Mouse (Mus musculus) forebrain, embryonic 11.5 days (tissue): ENCODE measurements around the gene Cdhr2. TPM values are rescaled to one million over a fixed set of nuclear protein-coding genes. Genes with fewer than 3 reads are reported as not detected.

ENCODE experiments used
- ATAC-seq: fragments of 200-750 bp; cut with Nextera tagmentation; replicated peaks from 2 replicates; pipeline ENCODE4 v1.8.0; 2017; ENCODE audit warnings: moderate TSS enrichment; ENCODE audit not compliant: low FRiP score
- DNase-seq: peaks from one replicate; pipeline ENCODE4 v3.0.0-alpha.2; 2017; ENCODE audit warnings: low spot score
- H3K27ac ChIP-seq: fragments of 300-500 bp; sonication (generic); 2 replicates; pipeline ENCODE4 v1.5.1; 2014; ENCODE audit warnings: low read depth, low read length
- H3K27me3 ChIP-seq: fragments of 300-500 bp; sonication (generic); 2 replicates; pipeline ENCODE4 v1.6.1; 2014; ENCODE audit warnings: mild to moderate bottlenecking, low read length, mixed read lengths; ENCODE audit not compliant: control insufficient read depth, insufficient read depth
- H3K36me3 ChIP-seq: fragments of 300-500 bp; sonication (generic); 2 replicates; pipeline ENCODE4 v1.6.1; 2014; ENCODE audit warnings: mild to moderate bottlenecking, low read length, moderate library complexity, mixed read lengths; ENCODE audit not compliant: control insufficient read depth, insufficient read depth
- H3K4me1 ChIP-seq: fragments of 300-500 bp; sonication (generic); replicated peaks from 2 replicates; pipeline ENCODE4 v1.6.1; 2014; ENCODE audit warnings: low read length, mixed read lengths; ENCODE audit not compliant: control insufficient read depth, insufficient read depth
- H3K4me2 ChIP-seq: fragments of 300-500 bp; sonication (generic); 2 replicates; pipeline ENCODE4 v1.6.1; 2014; ENCODE audit warnings: low read depth, mild to moderate bottlenecking, low read length, moderate library complexity, mixed read lengths; ENCODE audit not compliant: severe bottlenecking
- H3K4me3 ChIP-seq: fragments of 300-500 bp; sonication (generic); 2 replicates; pipeline ENCODE4 v1.5.1; 2014; ENCODE audit warnings: low read depth, low read length
- H3K9ac ChIP-seq: fragments of 300-500 bp; sonication (generic); 2 replicates; pipeline ENCODE4 v1.6.1; 2014; ENCODE audit warnings: low read length
- H3K9me3 ChIP-seq: fragments of 300-500 bp; sonication (generic); 2 replicates; pipeline ENCODE4 v1.6.1; 2016; ENCODE audit warnings: low read length, mixed read lengths; ENCODE audit not compliant: control insufficient read depth
- WGBS: fragments of 180-500 bp; shearing (Covaris S2); extraction: QIAGEN DNeasy Blood & Tissue Kit; methylation state at CpG from one replicate; pipeline ENCODE4 v1.1.7; 2014; 5-methylcytosine and 5-hydroxymethylcytosine counted together
- polyA plus RNA-seq: library from polyadenylated mRNA; unstranded; fragments of >200 nt; fragmentation: Nextera tagmentation; extraction: Ambion mirVana; gene quantifications from 2 replicates; pipeline ENCODE4 v1.2.1, GENCODE M21; 2014

Gene Cdhr2
- polyA plus RNA-seq, 1 experiment from 2014 or later = not detected

DNA sequence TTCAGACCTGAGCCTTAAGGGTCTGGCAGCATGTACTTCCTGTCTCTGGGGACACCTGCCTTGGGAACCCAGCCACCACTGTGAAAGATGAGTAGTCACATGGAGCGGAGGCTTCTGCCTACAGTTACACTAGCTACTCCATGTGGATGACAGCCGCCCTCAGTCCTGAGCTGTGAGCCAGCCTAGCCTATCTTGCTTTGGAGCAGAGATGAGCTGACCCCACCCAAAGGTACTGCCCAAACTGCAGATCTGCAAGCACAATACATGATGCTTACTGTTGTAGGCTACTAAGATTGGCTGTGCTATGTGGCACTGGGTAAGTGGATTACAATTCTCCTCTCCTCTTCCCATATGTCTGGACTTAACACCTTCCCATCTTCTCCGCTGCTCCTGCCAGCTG is 79.8 kb downstream of the Cdhr2 start:
- H3K4me2 ChIP-seq = no peak overlapping the region
- no peak overlapping the region for H3K4me3 ChIP-seq
- ATAC-seq (no peak), DNase-seq (no peak)
- no peaks in the 10 kb centered on the region for H3K36me3 ChIP-seq
- no peaks in the 10 kb centered on the region for H3K27me3 ChIP-seq
- no peaks in the 10 kb centered on the region for H3K9me3 ChIP-seq
- no peaks in the 10 kb centered on the region for H3K4me1 ChIP-seq
- no peak overlapping the region for H3K9ac ChIP-seq
- H3K27ac ChIP-seq = no peak overlapping the region
- WGBS = 87% methylated on average over 3 of the region's 3 CpGs

- Histone ChIP-seq H3K36me3 (no peaks in the 10 kb centered on the region), H3K9ac (no peak overlapping the region), H3K27me3 (no peaks in the 10 kb centered on the region), H3K9me3 (no peaks in the 10 kb centered on the region), H3K4me2 (no peak overlapping the region), H3K4me3 (no peak overlapping the region), H3K4me1 (no peaks in the 10 kb centered on the region), H3K27ac (no peak overlapping the region)
- ATAC-seq (no peak), DNase-seq (no peak)
- 39% methylated on average over 2 of the region's 2 CpGs for WGBS
Measured at GRCm38 (mm10) chr13:54783235-54783634, 82.0 kb downstream of the Cdhr2 start.

DNA sequence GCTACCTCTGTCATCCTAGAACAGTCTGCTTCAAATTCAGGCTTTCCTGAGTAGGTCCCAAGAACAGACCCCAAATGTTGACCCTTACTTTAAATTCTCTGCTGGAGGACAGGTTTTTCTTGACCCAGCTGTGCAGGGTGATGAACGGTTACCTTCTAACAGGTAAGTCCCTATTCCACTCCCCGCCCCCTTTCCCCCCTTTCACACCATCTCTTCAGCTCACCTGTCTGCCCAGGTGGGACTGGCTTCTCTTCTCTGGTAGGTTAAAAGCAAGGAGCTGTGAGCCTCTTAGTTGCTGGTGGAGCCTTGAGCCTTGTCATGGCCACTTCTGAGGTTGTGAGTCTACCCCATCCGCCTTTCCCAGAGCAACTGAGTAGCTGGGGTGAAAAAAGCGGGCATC is 82.4 kb downstream of the Cdhr2 start, which contains the start of gene Eif4e1b:
Gene Eif4e1b (plus strand): TSS at position 301 of the 400 bp plus-strand sequence.
- Histone ChIP-seq H3K9me3 (no peaks in the 10 kb centered on the region), H3K9ac (no peak within 1 kb of the TSS), H3K4me3 (no peak within 1 kb of the TSS), H3K36me3 (no peaks in the 10 kb centered on the region), H3K27me3 (no peaks in the 10 kb centered on the region), H3K4me2 (no peak within 1 kb of the TSS), H3K27ac (no peak within 1 kb of the TSS), H3K4me1 (no peaks in the 10 kb centered on the region)
- WGBS = 86% methylated on average over 4 of the region's 4 CpGs
- ATAC-seq (no peak), DNase-seq (no peak)

Other genes starting within 250 kb of the Cdhr2 start
- 146 and 152 TPM in 2 replicates for gene Thoc3, start 232.6 kb upstream of the Cdhr2 start, polyA plus RNA-seq
- 18.6 and 20.3 TPM in 2 replicates for gene Simc1, start 197.7 kb upstream of the Cdhr2 start, polyA plus RNA-seq
- gene 4833439L19Rik, start 136.0 kb upstream of the Cdhr2 start, polyA plus RNA-seq = 250 and 259 TPM in 2 replicates
- gene Arl10, start 126.4 kb upstream of the Cdhr2 start, polyA plus RNA-seq = 26.4 and 30.3 TPM in 2 replicates
- 71.1 and 78.9 TPM in 2 replicates for gene Nop16, start 111.4 kb upstream of the Cdhr2 start, polyA plus RNA-seq
- gene Higd2a, start 111.3 kb upstream of the Cdhr2 start, polyA plus RNA-seq = 144 and 150 TPM in 2 replicates
- 20.0 TPM in 2 replicates for gene Cltb, start 90.1 kb upstream of the Cdhr2 start, polyA plus RNA-seq
- gene Faf2, start 79.7 kb upstream of the Cdhr2 start, polyA plus RNA-seq = 83.5 and 89.2 TPM in 2 replicates
- 124 and 126 TPM in 2 replicates for gene Rnf44, start 7.6 kb upstream of the Cdhr2 start, polyA plus RNA-seq
- 8.2 and 13.5 TPM in 2 replicates for gene Gprin1, start 48.4 kb downstream of the Cdhr2 start, polyA plus RNA-seq
- gene Sncb, start 65.1 kb downstream of the Cdhr2 start, polyA plus RNA-seq = 1.3 and 2.6 TPM in 2 replicates
- gene Eif4e1b, start 82.5 kb downstream of the Cdhr2 start, polyA plus RNA-seq = not detected in 2 replicates
- gene Tspan17, start 87.9 kb downstream of the Cdhr2 start, polyA plus RNA-seq = 6.9 and 8.1 TPM in 2 replicates
- 2.9 and 3.7 TPM in 2 replicates for gene Unc5a, start 247.9 kb downstream of the Cdhr2 start, polyA plus RNA-seq